Mouse (Mus musculus) megakaryocyte, embryonic 14.5 days (primary cell): ENCODE measurements around the gene Lyl1. TPM values are rescaled to one million over a fixed set of nuclear protein-coding genes. Genes with fewer than 3 reads are reported as not detected.
A peak's percentile ranks its signal among the peaks of the same experiment; 100 is the strongest.

ENCODE experiments used
- H3K27me3 ChIP-seq: replicated peaks from 2 replicates; pipeline ENCODE3; 2012; ENCODE audit warnings: inconsistent platforms
- H3K36me3 ChIP-seq: replicated peaks from 2 replicates; pipeline ENCODE3; 2012; ENCODE audit warnings: low read length, inconsistent platforms, mixed read lengths
- H3K4me1 ChIP-seq: 2 replicates; pipeline ENCODE4 v1.6.1; 2012; ENCODE audit warnings: inconsistent platforms
- H3K4me3 ChIP-seq: replicated peaks from 2 replicates; pipeline ENCODE3; 2012; ENCODE audit warnings: moderate library complexity, mild to moderate bottlenecking, inconsistent platforms
- H3K9me3 ChIP-seq: 2 replicates; pipeline ENCODE4 v1.6.1; 2012; ENCODE audit warnings: inconsistent platforms
- FLI1 ChIP-seq: IDR thresholded peaks from 2 replicates; pipeline ENCODE4 v1.6.1; 2012; ENCODE audit warnings: low read length, inconsistent platforms, mixed read lengths
- GATA1 ChIP-seq: IDR thresholded peaks from 3 replicates; pipeline ENCODE4 v1.6.1; 2012; ENCODE audit warnings: mixed read lengths, low read length, inconsistent platforms, borderline replicate concordance
- polyA plus RNA-seq: library from polyadenylated mRNA; stranded (reverse); fragments of >175 nt; gene quantifications from 2 replicates; pipeline ENCODE4 v1.2.3, GENCODE M21; 2012; ENCODE audit warnings: low replicate concordance; ENCODE audit not compliant: insufficient read depth

Lyl1 gene
- polyA plus RNA-seq, 1 experiment: 347 TPM

GRCm38 (mm10) chr8:84730541-84731370, 29.5 kb downstream of the Lyl1 start:
- Histone ChIP-seq H3K27me3 (peaks cover 27% of the 10 kb centered on the region), H3K4me1 (peaks cover 98% of the 10 kb centered on the region), H3K36me3 (peaks cover 34% of the 10 kb centered on the region), H3K9me3 (no peaks in the 10 kb centered on the region), H3K4me3 (peak overlapping the region; percentile 86)
- TF ChIP-seq FLI1 (no peak), GATA1 (peak; percentile 63; the same call in 2 of the 3 replicates)

- peak overlapping the region; percentile 86 for H3K4me3 ChIP-seq
- H3K36me3 ChIP-seq: peaks cover 28% of the 10 kb centered on the region
- no peaks in the 10 kb centered on the region for H3K9me3 ChIP-seq
- peaks cover 34% of the 10 kb centered on the region for H3K27me3 ChIP-seq
- TF ChIP-seq FLI1: no peak
- no peak for TF ChIP-seq GATA1
- H3K4me1 ChIP-seq: peaks cover 98% of the 10 kb centered on the region
Observed at GRCm38 (mm10) chr8:84731371-84732177, 30.3 kb downstream of the Lyl1 start.

GRCm38 (mm10) chr8:84732545-84732944, 31.3 kb downstream of the Lyl1 start:
- Histone ChIP-seq H3K27me3 (peaks cover 34% of the 10 kb centered on the region), H3K4me1 (peaks cover 98% of the 10 kb centered on the region), H3K4me3 (peak overlapping the region; percentile 56), H3K9me3 (no peaks in the 10 kb centered on the region), H3K36me3 (peaks cover 20% of the 10 kb centered on the region)
- no peak for TF ChIP-seq GATA1
- no peak for TF ChIP-seq FLI1

- TF ChIP-seq GATA1: no peak
- H3K9me3 ChIP-seq: no peaks in the 10 kb centered on the region
- peaks cover 34% of the 10 kb centered on the region for H3K27me3 ChIP-seq
- H3K36me3 ChIP-seq: peaks cover 17% of the 10 kb centered on the region
- peak overlapping the region; percentile 56 for H3K4me3 ChIP-seq
- peaks cover 98% of the 10 kb centered on the region for H3K4me1 ChIP-seq
Observed at GRCm38 (mm10) chr8:84732996-84733395, 31.7 kb downstream of the Lyl1 start.

- Histone ChIP-seq H3K4me1 (peaks cover 98% of the 10 kb centered on the region), H3K9me3 (no peaks in the 10 kb centered on the region), H3K27me3 (peaks cover 42% of the 10 kb centered on the region), H3K4me3 (no peak overlapping the region), H3K36me3 (peaks cover 14% of the 10 kb centered on the region)
- TF ChIP-seq GATA1 (no peak), FLI1 (no peak)
Observed at GRCm38 (mm10) chr8:84733959-84734358, 32.7 kb downstream of the Lyl1 start.

GRCm38 (mm10) chr8:84734680-84735079, 33.4 kb downstream of the Lyl1 start:
- TF ChIP-seq FLI1 (no peak), GATA1 (no peak)
- peaks cover 96% of the 10 kb centered on the region for H3K4me1 ChIP-seq
- H3K27me3 ChIP-seq: peaks cover 48% of the 10 kb centered on the region

GRCm38 (mm10) chr8:84735597-84735996, 34.3 kb downstream of the Lyl1 start:
- Histone ChIP-seq H3K9me3 (no peaks in the 10 kb centered on the region), H3K4me1 (peaks cover 91% of the 10 kb centered on the region), H3K27me3 (peaks cover 52% of the 10 kb centered on the region), H3K4me3 (no peak overlapping the region), H3K36me3 (peaks cover 10% of the 10 kb centered on the region)
- TF ChIP-seq GATA1 (no peak), FLI1 (no peak)

More at GRCm38 (mm10) chr8:84734680-84735079, 33.4 kb downstream of the Lyl1 start:
- H3K9me3 ChIP-seq: no peaks in the 10 kb centered on the region
- peaks cover 10% of the 10 kb centered on the region for H3K36me3 ChIP-seq
- no peak overlapping the region for H3K4me3 ChIP-seq

- no peak for TF ChIP-seq FLI1
- no peak for TF ChIP-seq GATA1
- peaks cover 10% of the 10 kb centered on the region for H3K36me3 ChIP-seq
- peaks cover 91% of the 10 kb centered on the region for H3K4me1 ChIP-seq
- no peak overlapping the region for H3K4me3 ChIP-seq
- peaks cover 58% of the 10 kb centered on the region for H3K27me3 ChIP-seq
- no peaks in the 10 kb centered on the region for H3K9me3 ChIP-seq
Observed at GRCm38 (mm10) chr8:84736521-84736920, 35.3 kb downstream of the Lyl1 start.

GRCm38 (mm10) chr8:84737608-84738007, 36.4 kb downstream of the Lyl1 start:
- H3K36me3 ChIP-seq: peaks cover 10% of the 10 kb centered on the region
- peaks cover 60% of the 10 kb centered on the region for H3K27me3 ChIP-seq
- peaks cover 89% of the 10 kb centered on the region for H3K4me1 ChIP-seq
- TF ChIP-seq FLI1 (no peak), GATA1 (no peak)
- H3K9me3 ChIP-seq: no peaks in the 10 kb centered on the region
- peak overlapping the region; percentile 87 for H3K4me3 ChIP-seq

- peaks cover 8% of the 10 kb centered on the region for H3K36me3 ChIP-seq
- no peaks in the 10 kb centered on the region for H3K9me3 ChIP-seq
- peaks cover 88% of the 10 kb centered on the region for H3K4me1 ChIP-seq
- H3K4me3 ChIP-seq: no peak overlapping the region
- TF ChIP-seq FLI1 (no peak), GATA1 (no peak)
- peaks cover 54% of the 10 kb centered on the region for H3K27me3 ChIP-seq
Observed at GRCm38 (mm10) chr8:84738266-84738665, 37.0 kb downstream of the Lyl1 start.
